Mouse (Mus musculus) adrenal gland, postnatal 14 days (tissue): Measurements from ENCODE around the gene Sirt7. TPM values are rescaled to one million over a fixed set of nuclear protein-coding genes. Genes with fewer than 3 reads are reported as not detected.

Source experiments
- microRNA-seq, 2 experiments: library from miRNA; unstranded; fragments of <30 nt; microRNA quantifications; one replicate each; pipeline ENCODE4 v1.2.0; 2021
- total RNA-seq: library from RNA; stranded (reverse); gene quantifications from 2 replicates; pipeline ENCODE4 v1.2.3, GENCODE M21; 2021

Sirt7 gene
- total RNA-seq, 1 experiment from 2014 or later = 37.1 TPM

Small RNA genes lying within 50 kb of the gene (microRNA-seq; reads per million reads assigned to microRNA genes)
- gene Mir6936 = 0.38 to 0.43 reads per million in 2 experiments

Other genes with a start within 250 kb of the Sirt7 start
- gene Faap100, start 246.5 kb downstream of the Sirt7 start, total RNA-seq = 18.7 and 24.6 TPM in 2 replicates
- 73.8 and 82.5 TPM in 2 replicates for gene Nploc4, start 187.5 kb downstream of the Sirt7 start, total RNA-seq
- 2.3 and 4.7 TPM in 2 replicates for gene Tspan10, start 182.6 kb downstream of the Sirt7 start, total RNA-seq
- gene Pde6g, start 171.7 kb downstream of the Sirt7 start, total RNA-seq = 0.33 TPM in 1 of 2 replicates, not detected in the other
- 53.9 and 58.6 TPM in 2 replicates for gene Oxld1, start 167.2 kb downstream of the Sirt7 start, total RNA-seq
- 20.6 and 28.1 TPM in 2 replicates for gene Ccdc137, start 167.1 kb downstream of the Sirt7 start, total RNA-seq
- gene Arl16, start 157.6 kb downstream of the Sirt7 start, total RNA-seq = 19.6 and 23.4 TPM in 2 replicates
- gene Mrpl12, start 140.6 kb downstream of the Sirt7 start, total RNA-seq = 161 TPM in 2 replicates
- gene Slc25a10, start 133.4 kb downstream of the Sirt7 start, total RNA-seq = 50.7 and 64.4 TPM in 2 replicates
- 2.3 and 11.7 TPM in 2 replicates for gene Gcgr, start 94.5 kb downstream of the Sirt7 start, total RNA-seq
- gene Mcrip1, start 75.5 kb downstream of the Sirt7 start, total RNA-seq = 52.6 and 67.9 TPM in 2 replicates
- gene Ppp1r27, start 74.1 kb downstream of the Sirt7 start, total RNA-seq = 0.48 TPM in 1 of 2 replicates, not detected in the other
- 449 and 479 TPM in 2 replicates for gene P4hb, start 52.0 kb downstream of the Sirt7 start, total RNA-seq
- 268 and 310 TPM in 2 replicates for gene Arhgdia, start 43.6 kb downstream of the Sirt7 start, total RNA-seq
- gene Alyref, start 26.9 kb downstream of the Sirt7 start, total RNA-seq = 120 and 128 TPM in 2 replicates
- 68.3 and 69.0 TPM in 2 replicates for gene Anapc11, start 26.8 kb downstream of the Sirt7 start, total RNA-seq
- 1.6 TPM in 1 of 2 replicates, not detected in the other for gene Npb, start 16.8 kb downstream of the Sirt7 start, total RNA-seq
- gene Pcyt2, start 7.3 kb downstream of the Sirt7 start, total RNA-seq = 148 and 187 TPM in 2 replicates
- 51.8 and 55.3 TPM in 2 replicates for gene Mafg, start 8.4 kb upstream of the Sirt7 start, total RNA-seq
- gene Pycr1, start 18.5 kb upstream of the Sirt7 start, total RNA-seq = 1.6 TPM in 2 replicates
- gene Myadml2, start 22.9 kb upstream of the Sirt7 start, total RNA-seq = 0.94 TPM in 1 of 2 replicates, not detected in the other
- 8.3 and 11.2 TPM in 2 replicates for gene Notum, start 35.9 kb upstream of the Sirt7 start, total RNA-seq
- 69.4 and 71.3 TPM in 2 replicates for gene Aspscr1, start 47.7 kb upstream of the Sirt7 start, total RNA-seq
- gene Cenpx, start 88.5 kb upstream of the Sirt7 start, total RNA-seq = 46.4 and 52.5 TPM in 2 replicates
- 27.2 and 31.5 TPM in 2 replicates for gene Lrrc45, start 88.7 kb upstream of the Sirt7 start, total RNA-seq
- 3.2 and 5.3 TPM in 2 replicates for gene Rac3, start 96.2 kb upstream of the Sirt7 start, total RNA-seq
- gene Dcxr, start 102.0 kb upstream of the Sirt7 start, total RNA-seq = 31.8 and 41.9 TPM in 2 replicates
- 7.3 and 10.2 TPM in 2 replicates for gene Cbr2, start 106.9 kb upstream of the Sirt7 start, total RNA-seq
- 20.9 and 46.6 TPM in 2 replicates for gene Hmga1b, start 137.6 kb upstream of the Sirt7 start, total RNA-seq
- gene Rfng, start 159.0 kb upstream of the Sirt7 start, total RNA-seq = 18.5 and 18.6 TPM in 2 replicates
- 101 and 107 TPM in 2 replicates for gene Gps1, start 159.0 kb upstream of the Sirt7 start, total RNA-seq
- gene Dus1l, start 171.2 kb upstream of the Sirt7 start, total RNA-seq = 64.5 and 70.5 TPM in 2 replicates
- 94.1 and 150 TPM in 2 replicates for gene Fasn, start 199.3 kb upstream of the Sirt7 start, total RNA-seq